Mouse (Mus musculus) midbrain, embryonic 13.5 days (tissue): ENCODE measurements at regions not wholly inside any gene's neighbourhood (a gene's known extent, or its start where the extent isn't known, plus 50 kb on each side); places are given as distances from the start of the nearest gene placed in this dataset.
A peak's percentile ranks its signal among the peaks of the same experiment; 100 is the strongest.
"Not testable (repeated sequence)": the region's sequence is repeated elsewhere in the genome, so short reads cannot be mapped to it uniquely, and the experiment has no call there.

Experiments used
- ATAC-seq: fragments of 200-750 bp; cut with Nextera tagmentation; 2 replicates; pipeline ENCODE4 v1.8.0; 2017; ENCODE audit warnings: mild to moderate bottlenecking, moderate TSS enrichment, moderate library complexity
- H3K27ac ChIP-seq: fragments of 300-500 bp; sonication (generic); 2 replicates; pipeline ENCODE4 v1.5.1; 2015; ENCODE audit warnings: inconsistent platforms, mild to moderate bottlenecking, moderate library complexity
- H3K27me3 ChIP-seq: fragments of 300-500 bp; sonication (generic); 2 replicates; pipeline ENCODE4 v1.6.1; 2015; ENCODE audit warnings: mild to moderate bottlenecking, inconsistent platforms
- H3K36me3 ChIP-seq: fragments of 300-500 bp; sonication (generic); 2 replicates; pipeline ENCODE4 v1.6.1; 2015; ENCODE audit warnings: mild to moderate bottlenecking, inconsistent platforms
- H3K4me1 ChIP-seq: fragments of 300-500 bp; sonication (generic); replicated peaks from 2 replicates; pipeline ENCODE4 v1.6.1; 2015; ENCODE audit warnings: inconsistent platforms
- H3K4me2 ChIP-seq: fragments of 300-500 bp; sonication (generic); replicated peaks from 2 replicates; pipeline ENCODE4 v1.6.1; 2015; ENCODE audit warnings: moderate library complexity, mild to moderate bottlenecking, inconsistent platforms
- H3K4me3 ChIP-seq: fragments of 300-500 bp; sonication (generic); replicated peaks from 2 replicates; pipeline ENCODE4 v1.5.1; 2015; ENCODE audit warnings: mild to moderate bottlenecking, inconsistent platforms
- H3K9ac ChIP-seq: fragments of 300-500 bp; sonication (generic); replicated peaks from 2 replicates; pipeline ENCODE4 v1.6.1; 2015; ENCODE audit warnings: mild to moderate bottlenecking, inconsistent platforms
- H3K9me3 ChIP-seq: fragments of 300-500 bp; sonication (generic); 2 replicates; pipeline ENCODE4 v1.6.1; 2016; ENCODE audit warnings: mild to moderate bottlenecking, inconsistent platforms
- WGBS: fragments of 180-500 bp; shearing (Covaris S2); methylation state at CpG from one replicate; pipeline ENCODE4 v1.1.7; 2015; 5-methylcytosine and 5-hydroxymethylcytosine counted together

- no peak for ATAC-seq
- no peaks in the 10 kb centered on the region for H3K27me3 ChIP-seq
- H3K4me1 ChIP-seq = no peaks in the 10 kb centered on the region
- H3K36me3 ChIP-seq = no peaks in the 10 kb centered on the region
- no peak overlapping the region for H3K4me2 ChIP-seq
- 88% methylated on average over 22 of the region's 22 CpGs for WGBS
- no peak overlapping the region for H3K27ac ChIP-seq
- H3K9ac ChIP-seq = no peak overlapping the region
- H3K9me3 ChIP-seq = no peaks in the 10 kb centered on the region
- no peak overlapping the region for H3K4me3 ChIP-seq
Observed at GRCm38 (mm10) chr3:40325872-40326803, 204.9 kb upstream of the Intu start.

- no peaks in the 10 kb centered on the region for H3K4me1 ChIP-seq
- H3K4me3 ChIP-seq = no peak overlapping the region
- H3K9me3 ChIP-seq = no peaks in the 10 kb centered on the region; the same call in 1 of the 2 replicates
- no peak overlapping the region for H3K9ac ChIP-seq
- H3K27me3 ChIP-seq = no peaks in the 10 kb centered on the region
- no peak for ATAC-seq
- no peak overlapping the region for H3K4me2 ChIP-seq
- WGBS = 92% methylated on average over 5 of the region's 5 CpGs
- no peaks in the 10 kb centered on the region for H3K36me3 ChIP-seq
- no peak overlapping the region for H3K27ac ChIP-seq
Observed at GRCm38 (mm10) chr3:40339492-40340030, 191.5 kb upstream of the Intu start.

GRCm38 (mm10) chr3:40355103-40355502 lies 176.0 kb upstream of the Intu start:
- 0 out of 2 replicates have a peak, but pooled peaks have one; percentile 30 for ATAC-seq
- WGBS = 20% methylated on average over 4 of the region's 4 CpGs

GRCm38 (mm10) chr3:40368421-40368820 lies 162.7 kb upstream of the Intu start:
- Histone ChIP-seq H3K9me3 (no peaks in the 10 kb centered on the region), H3K4me3 (no peak overlapping the region), H3K27ac (no peak overlapping the region), H3K9ac (no peak overlapping the region), H3K4me2 (no peak overlapping the region), H3K4me1 (peaks cover 6% of the 10 kb centered on the region), H3K27me3 (no peaks in the 10 kb centered on the region), H3K36me3 (no peaks in the 10 kb centered on the region)
- 93% methylated on average over 4 of the region's 4 CpGs for WGBS
- no peak for ATAC-seq

More at GRCm38 (mm10) chr3:40355103-40355502, 176.0 kb upstream of the Intu start:
- H3K4me3 ChIP-seq = no peak overlapping the region
- no peaks in the 10 kb centered on the region for H3K9me3 ChIP-seq
- no peak overlapping the region for H3K27ac ChIP-seq
- no peak overlapping the region for H3K4me2 ChIP-seq
- no peaks in the 10 kb centered on the region; the same call in 1 of the 2 replicates for H3K4me1 ChIP-seq
- H3K36me3 ChIP-seq = no peaks in the 10 kb centered on the region
- no peak overlapping the region for H3K9ac ChIP-seq
- H3K27me3 ChIP-seq = no peaks in the 10 kb centered on the region

- Histone ChIP-seq H3K4me2 (peak overlapping the region; percentile 26; the same call in 1 of the 2 replicates), H3K9ac (no peak overlapping the region), H3K27ac (no peak overlapping the region), H3K4me3 (no peak overlapping the region), H3K9me3 (no peaks in the 10 kb centered on the region), H3K4me1 (peaks cover 6% of the 10 kb centered on the region), H3K27me3 (no peaks in the 10 kb centered on the region), H3K36me3 (no peaks in the 10 kb centered on the region)
- 32% methylated on average over 7 of the region's 7 CpGs for WGBS
- peak; percentile 37; the same call in 1 of the 2 replicates for ATAC-seq
Observed at GRCm38 (mm10) chr3:40371411-40371810, 159.7 kb upstream of the Intu start.

- not testable (repeated sequence) for H3K4me1 ChIP-seq, H3K36me3 ChIP-seq, ATAC-seq, H3K27me3 ChIP-seq, H3K4me2 ChIP-seq, H3K9ac ChIP-seq, H3K4me3 ChIP-seq, H3K27ac ChIP-seq, H3K9me3 ChIP-seq
Observed at GRCm38 (mm10) chr3:40376220-40376619, 154.9 kb upstream of the Intu start.

GRCm38 (mm10) chr3:40377416-40377815 lies 153.7 kb upstream of the Intu start:
- Histone ChIP-seq H3K36me3 (no peaks in the 10 kb centered on the region), H3K27ac (no peak overlapping the region), H3K4me1 (no peaks in the 10 kb centered on the region), H3K9ac (no peak overlapping the region), H3K4me3 (no peak overlapping the region), H3K27me3 (no peaks in the 10 kb centered on the region), H3K9me3 (no peaks in the 10 kb centered on the region), H3K4me2 (no peak overlapping the region)
- WGBS = 88% methylated on average over 7 of the region's 7 CpGs
- ATAC-seq = no peak

- H3K9ac ChIP-seq = no peak overlapping the region
- no peak overlapping the region for H3K27ac ChIP-seq
- H3K4me2 ChIP-seq = no peak overlapping the region
- no peak for ATAC-seq
- no peaks in the 10 kb centered on the region for H3K36me3 ChIP-seq
- H3K4me3 ChIP-seq = no peak overlapping the region
- H3K9me3 ChIP-seq = no peaks in the 10 kb centered on the region
- WGBS = 96% methylated on average over 2 of the region's 2 CpGs
- no peaks in the 10 kb centered on the region for H3K4me1 ChIP-seq
- no peaks in the 10 kb centered on the region for H3K27me3 ChIP-seq
Observed at GRCm38 (mm10) chr3:40379063-40379462, 152.0 kb upstream of the Intu start.

GRCm38 (mm10) chr3:40391631-40392030 lies 139.5 kb upstream of the Intu start:
- H3K9me3 ChIP-seq = no peaks in the 10 kb centered on the region
- H3K27me3 ChIP-seq = no peaks in the 10 kb centered on the region
- H3K9ac ChIP-seq = no peak overlapping the region
- H3K4me1 ChIP-seq = no peaks in the 10 kb centered on the region
- H3K27ac ChIP-seq = no peak overlapping the region
- no peak overlapping the region for H3K4me2 ChIP-seq
- no peaks in the 10 kb centered on the region for H3K36me3 ChIP-seq
- 37% methylated on average over 6 of the region's 6 CpGs for WGBS
- ATAC-seq = peak; percentile 34; the same call in 1 of the 2 replicates
- no peak overlapping the region for H3K4me3 ChIP-seq

GRCm38 (mm10) chr3:40398184-40398583 lies 132.9 kb upstream of the Intu start:
- WGBS = 86% methylated on average over 12 of the region's 12 CpGs
- no peaks in the 10 kb centered on the region for H3K9me3 ChIP-seq
- no peaks in the 10 kb centered on the region for H3K4me1 ChIP-seq
- no peak overlapping the region for H3K9ac ChIP-seq
- H3K27me3 ChIP-seq = no peaks in the 10 kb centered on the region
- no peak for ATAC-seq
- no peak overlapping the region for H3K4me3 ChIP-seq
- H3K4me2 ChIP-seq = no peak overlapping the region
- no peak overlapping the region for H3K27ac ChIP-seq
- H3K36me3 ChIP-seq = no peaks in the 10 kb centered on the region

- 81% methylated on average over 4 of the region's 4 CpGs for WGBS
Observed at GRCm38 (mm10) chr3:40403402-40403801, 127.7 kb upstream of the Intu start.

GRCm38 (mm10) chr3:40405095-40405948 lies 125.8 kb upstream of the Intu start:
- Histone ChIP-seq H3K4me1 (no peaks in the 10 kb centered on the region), H3K27me3 (no peaks in the 10 kb centered on the region), H3K4me2 (no peak overlapping the region), H3K27ac (no peak overlapping the region), H3K9me3 (0 out of 2 replicates have a peak, but pooled peaks cover 2% of the 10 kb centered on the region), H3K9ac (no peak overlapping the region), H3K36me3 (no peaks in the 10 kb centered on the region), H3K4me3 (no peak overlapping the region)
- no peak for ATAC-seq
- WGBS = 80% methylated on average over 18 of the region's 18 CpGs

More at GRCm38 (mm10) chr3:40403402-40403801, 127.7 kb upstream of the Intu start:
- no peaks in the 10 kb centered on the region for H3K27me3 ChIP-seq
- no peaks in the 10 kb centered on the region for H3K36me3 ChIP-seq
- H3K9me3 ChIP-seq = 0 out of 2 replicates have a peak, but pooled peaks cover 2% of the 10 kb centered on the region
- no peak overlapping the region for H3K4me3 ChIP-seq
- no peaks in the 10 kb centered on the region for H3K4me1 ChIP-seq
- ATAC-seq = no peak
- no peak overlapping the region for H3K4me2 ChIP-seq
- no peak overlapping the region for H3K27ac ChIP-seq
- no peak overlapping the region for H3K9ac ChIP-seq
